Mouse (Mus musculus): Measurements from ENCODE around the gene Fam20a.

Gene Fam20a

GRCm38 (mm10) chr11:109715311-109715781 lies 6.7 kb downstream of the Fam20a start:
- no peak for DNase-seq

DNA sequence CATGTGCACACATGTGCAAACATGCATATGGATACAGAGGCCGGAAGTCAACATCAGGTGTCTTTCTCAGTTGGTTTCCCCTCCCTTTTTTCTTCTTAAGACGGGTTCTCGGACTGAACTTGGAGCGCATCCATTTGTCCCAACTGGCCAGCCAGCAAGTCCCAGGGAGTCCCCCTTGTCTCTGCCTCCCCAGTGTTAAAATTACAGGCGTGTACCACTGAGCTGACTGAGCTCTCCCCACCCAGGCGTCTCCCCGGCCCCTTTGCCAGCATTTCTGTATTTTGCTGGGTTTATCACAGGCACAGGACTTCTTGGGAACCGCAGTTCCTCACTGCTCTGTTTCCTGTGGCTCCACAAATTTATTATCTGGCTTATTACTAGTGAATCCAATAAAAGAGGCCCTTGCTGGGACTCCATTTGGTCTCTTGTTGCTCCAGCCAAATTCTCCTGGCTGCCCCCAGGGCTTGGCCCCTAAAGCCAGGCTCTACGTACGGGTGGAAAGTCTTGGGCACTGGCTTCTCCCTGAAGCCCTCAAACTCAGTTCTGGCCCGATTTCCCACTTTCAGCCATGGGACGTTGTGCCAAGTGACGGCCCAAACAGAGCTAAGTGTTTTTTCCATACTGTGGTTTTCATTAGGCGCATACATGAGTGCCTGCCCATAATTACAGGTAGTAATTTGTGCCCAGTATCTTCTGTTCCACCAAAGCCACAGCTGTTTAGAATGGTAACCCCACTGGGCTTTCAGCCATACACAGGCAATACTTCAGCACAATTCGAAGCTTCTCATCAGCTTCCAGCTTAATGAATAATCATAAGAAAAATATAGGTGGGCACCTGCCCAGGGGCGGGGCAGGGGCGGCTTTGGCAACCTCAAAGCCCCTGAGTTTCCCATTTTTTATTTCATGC lies 7.5 kb downstream of the Fam20a start:
- DNase-seq = no peak

- no peak for DNase-seq
Observed at GRCm38 (mm10) chr11:109709501-109709900, 12.6 kb downstream of the Fam20a start.

DNA sequence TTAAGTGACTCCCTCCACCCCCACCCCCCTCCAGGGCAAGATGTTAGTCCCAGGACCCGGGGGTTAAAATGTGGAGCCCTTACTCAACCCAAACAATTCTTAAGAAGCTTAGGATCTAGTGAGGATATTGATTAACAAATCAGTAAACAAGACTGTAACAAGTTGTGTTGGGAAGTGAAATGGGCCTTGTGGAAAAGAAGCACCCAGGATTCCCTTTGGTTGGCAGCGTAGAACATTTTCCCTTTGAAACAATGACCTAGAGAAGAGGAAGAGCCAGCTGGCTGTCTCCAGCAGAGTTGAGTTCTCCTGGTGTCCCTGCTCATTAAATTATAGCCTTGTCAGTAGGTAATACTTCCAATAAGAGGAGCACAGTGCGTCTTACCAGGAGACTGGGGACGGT lies 13.3 kb downstream of the Fam20a start:
- DNase-seq = no peak

GRCm38 (mm10) chr11:109707442-109707841 lies 14.6 kb downstream of the Fam20a start:
- no peak for DNase-seq

DNA sequence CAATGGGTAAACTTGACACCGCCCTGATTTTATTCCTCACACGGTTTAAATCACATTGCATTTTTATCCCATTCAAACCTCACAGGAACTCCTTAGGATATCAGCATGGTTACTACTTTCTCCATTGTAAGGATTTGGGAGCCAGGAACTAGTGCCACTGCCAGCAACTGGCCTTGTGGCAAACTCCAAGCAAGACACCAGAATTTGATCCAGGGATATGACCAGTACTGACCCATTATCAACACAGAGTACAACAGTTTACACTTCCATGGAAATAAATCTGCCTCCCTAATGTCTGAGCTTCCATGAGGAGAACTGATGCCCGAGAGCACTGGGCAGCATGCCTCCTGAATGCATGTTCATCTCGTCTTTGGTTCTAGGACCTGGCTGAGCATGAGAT lies 15.5 kb downstream of the Fam20a start:
- DNase-seq = no peak

GRCm38 (mm10) chr11:109706055-109706412 lies 16.0 kb downstream of the Fam20a start:
- DNase-seq = peak; percentile 31

DNA sequence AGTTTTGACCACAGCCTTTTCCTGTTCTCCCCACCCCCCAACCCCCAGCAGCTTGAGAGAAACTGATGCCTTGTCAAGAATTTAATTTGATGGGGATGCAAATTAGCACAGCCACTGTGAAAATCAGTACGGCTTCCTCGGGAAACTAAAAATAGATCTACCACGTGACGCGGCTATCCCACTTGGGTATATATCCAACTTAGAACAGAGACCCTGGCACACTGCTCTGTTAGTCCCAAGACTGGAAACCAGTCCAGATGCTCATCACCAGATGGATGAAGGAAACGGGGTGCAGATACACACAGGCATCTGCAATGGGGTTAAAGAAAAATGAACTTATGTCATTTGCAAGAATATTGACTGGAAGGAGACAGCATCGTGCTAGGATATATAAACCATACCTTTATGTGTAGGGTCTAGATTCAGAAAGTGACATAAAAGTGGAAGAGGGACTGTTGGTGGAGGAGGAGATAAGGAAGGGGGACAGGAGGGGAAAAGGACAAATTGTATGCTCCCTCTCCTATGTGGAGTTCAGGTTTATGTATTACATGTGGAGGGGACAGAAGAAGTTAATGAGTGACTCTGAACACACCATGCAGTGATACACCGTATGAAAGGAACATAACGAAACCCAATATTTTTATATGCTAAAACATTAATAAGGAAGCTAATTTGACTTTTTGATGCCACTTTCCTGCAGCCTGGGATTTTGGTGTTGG lies 16.6 kb downstream of the Fam20a start:
- no peak for DNase-seq

GRCm38 (mm10) chr11:109704311-109705205 lies 17.5 kb downstream of the Fam20a start:
- no peak for DNase-seq

DNA sequence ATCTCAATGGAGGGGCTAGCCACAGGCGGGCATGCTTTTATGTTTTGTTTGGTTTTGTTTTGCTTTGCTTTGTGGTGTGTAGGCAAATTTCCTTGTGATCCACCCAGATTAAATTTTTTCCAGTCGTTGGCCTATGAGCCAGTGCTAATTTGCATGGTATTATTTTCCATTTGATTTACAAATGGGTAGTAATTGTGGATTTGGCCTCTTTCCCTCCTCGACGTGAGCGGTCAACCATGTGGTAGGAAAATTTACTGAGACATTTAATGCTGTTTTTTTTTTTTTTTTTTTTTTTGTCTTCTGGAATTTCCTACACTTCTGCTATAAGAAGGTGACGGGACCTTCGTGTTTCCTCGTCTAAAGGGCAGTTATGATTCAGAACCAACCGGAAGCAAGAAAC lies 18.2 kb downstream of the Fam20a start:
- DNase-seq = no peak

GRCm38 (mm10) chr11:109702031-109702815 lies 19.9 kb downstream of the Fam20a start:
- DNase-seq = peak; percentile 46

DNA sequence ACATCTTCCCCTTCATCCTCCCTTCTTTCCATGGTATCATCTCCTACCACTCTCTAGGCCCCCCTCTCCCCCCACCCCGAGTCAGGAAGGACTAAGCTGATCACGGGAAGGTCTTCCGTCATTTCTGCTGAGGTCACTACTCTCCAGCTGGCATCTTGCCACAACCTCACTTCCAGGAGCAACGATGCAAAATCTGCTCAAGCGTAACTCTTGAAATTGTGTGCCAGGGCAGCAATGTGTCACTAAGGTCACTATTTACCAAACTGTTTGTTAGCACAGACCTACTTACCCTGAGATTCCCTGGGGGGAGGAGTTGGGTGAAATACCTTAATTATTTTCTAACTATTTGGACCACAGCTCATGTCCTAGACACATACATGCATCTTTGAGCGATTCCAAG lies 21.3 kb downstream of the Fam20a start:
- DNase-seq = peak; percentile 80

DNA sequence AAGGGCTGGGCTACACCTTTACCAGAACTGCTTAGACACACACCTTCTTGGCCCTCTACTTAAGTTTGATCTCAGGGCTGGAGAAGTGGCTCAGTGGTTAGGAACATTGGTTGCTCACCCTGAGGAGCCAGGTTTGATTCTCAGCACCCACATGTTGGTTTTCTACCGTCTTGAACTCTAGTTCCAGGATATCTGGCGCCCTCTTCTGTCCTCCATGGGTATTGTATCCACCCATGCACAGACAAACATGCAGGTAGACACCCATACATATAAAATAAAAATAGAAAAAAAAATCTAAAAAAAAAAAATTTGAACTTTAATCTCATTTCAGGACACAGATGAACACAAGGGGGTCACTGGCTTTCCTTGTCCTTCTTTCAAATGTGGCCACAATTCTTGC lies 22.3 kb downstream of the Fam20a start:
- no peak for DNase-seq

GRCm38 (mm10) chr11:109698740-109699139 lies 23.3 kb downstream of the Fam20a start:
- no peak for DNase-seq

DNA sequence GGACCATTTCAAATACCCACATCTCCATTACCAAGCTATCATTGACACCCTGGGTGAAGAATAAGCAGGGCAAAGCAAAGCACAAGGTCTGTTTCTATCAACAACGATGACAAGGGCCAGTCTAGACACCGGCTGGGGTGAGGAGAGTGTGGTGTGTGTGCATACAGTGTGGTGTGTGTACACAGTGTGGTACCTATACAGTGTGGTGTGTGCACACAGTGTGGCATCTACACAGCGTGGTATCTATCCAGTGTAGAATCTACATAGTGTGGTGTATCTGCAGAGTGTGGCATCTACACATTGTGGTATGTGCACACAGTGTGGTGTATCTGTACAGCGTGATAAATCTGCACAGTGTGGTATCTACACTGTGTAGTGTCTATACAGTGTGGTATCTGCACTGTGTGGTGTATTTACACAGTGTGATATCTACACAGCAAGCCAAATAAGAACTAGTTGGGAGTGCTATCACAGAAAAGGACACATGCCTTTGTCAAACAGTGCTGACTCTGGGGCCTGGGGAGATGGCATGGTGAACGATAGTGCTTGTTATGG lies 24.9 kb downstream of the Fam20a start:
- DNase-seq = no peak

DNA sequence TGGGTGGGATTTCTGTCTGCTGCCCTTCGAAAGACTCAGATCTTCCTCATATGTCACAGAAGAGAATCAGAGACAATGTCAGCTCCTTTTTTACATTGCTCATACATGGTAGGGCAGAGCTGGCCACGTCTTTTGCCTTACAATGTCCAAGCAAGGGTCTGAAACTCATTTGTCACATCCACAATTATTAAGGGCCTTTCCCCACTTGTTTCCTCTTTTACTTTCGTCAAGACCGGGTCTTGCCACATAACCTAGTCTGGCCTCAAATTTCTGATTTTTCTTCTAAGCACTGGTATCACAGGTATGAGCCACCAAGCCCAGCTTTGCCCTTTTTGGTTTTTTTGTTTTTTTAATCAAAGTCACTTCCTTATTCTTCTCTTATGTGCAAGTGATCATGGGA lies 25.6 kb downstream of the Fam20a start:
- DNase-seq = no peak

DNA sequence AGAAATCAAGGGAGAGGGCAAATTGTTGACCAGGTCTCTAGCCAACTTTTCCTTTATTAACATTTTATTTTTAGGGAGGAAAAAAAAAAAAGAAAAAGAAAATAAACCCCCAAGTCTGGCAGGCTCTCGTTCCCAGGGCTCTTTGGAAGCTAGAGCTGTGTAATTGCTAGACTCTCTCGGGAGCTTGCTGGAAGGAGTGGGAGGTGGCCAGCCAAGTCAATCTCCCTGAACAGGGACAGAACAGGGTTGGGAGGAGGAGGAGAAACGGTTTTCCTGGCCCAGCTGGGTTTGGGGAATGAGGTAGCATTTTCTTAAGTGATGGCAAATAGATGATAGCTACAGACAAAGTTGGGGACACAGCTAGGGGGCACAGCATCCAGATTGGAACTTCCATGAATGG lies 29.3 kb downstream of the Fam20a start:
- no peak for DNase-seq

DNA sequence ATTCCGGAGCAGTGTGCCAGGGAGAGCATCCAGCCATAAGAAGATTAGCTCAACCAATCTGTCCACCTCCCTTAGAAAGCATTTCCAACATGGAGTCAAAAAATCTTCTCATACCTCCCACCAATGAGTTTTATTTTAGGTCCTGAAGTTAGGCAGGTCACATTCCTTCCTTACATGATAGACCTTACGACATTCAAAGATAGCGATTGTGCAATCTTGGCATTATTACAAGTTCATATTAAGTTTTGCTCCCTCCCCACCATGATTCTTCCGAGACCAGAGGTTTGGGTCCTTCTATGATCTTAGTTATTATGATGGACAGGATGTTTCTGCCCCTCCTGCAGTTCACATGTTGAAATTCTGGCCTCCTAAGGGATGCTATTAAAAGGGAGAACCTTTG lies 32.5 kb downstream of the Fam20a start:
- no peak for DNase-seq

DNA sequence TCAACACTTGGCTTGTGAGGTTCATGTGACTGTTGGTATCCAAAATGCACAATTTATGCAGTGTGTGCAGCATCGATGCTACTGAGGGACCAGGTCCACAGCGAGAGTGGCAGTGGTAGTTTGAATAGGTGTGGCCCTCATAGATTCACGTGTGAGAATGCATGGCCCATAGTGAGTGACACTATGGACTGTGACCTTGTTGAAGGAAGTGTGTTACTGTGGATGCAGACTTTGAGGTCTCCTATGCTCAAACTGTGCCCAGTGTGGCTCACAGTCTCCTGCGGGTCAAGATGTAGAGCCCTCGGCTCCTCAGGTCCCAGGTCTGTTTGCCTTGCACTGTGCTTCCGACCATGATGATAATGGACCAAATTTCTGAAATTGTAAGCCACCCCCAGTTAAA lies 39.9 kb downstream of the Fam20a start:
- DNase-seq = no peak

DNA sequence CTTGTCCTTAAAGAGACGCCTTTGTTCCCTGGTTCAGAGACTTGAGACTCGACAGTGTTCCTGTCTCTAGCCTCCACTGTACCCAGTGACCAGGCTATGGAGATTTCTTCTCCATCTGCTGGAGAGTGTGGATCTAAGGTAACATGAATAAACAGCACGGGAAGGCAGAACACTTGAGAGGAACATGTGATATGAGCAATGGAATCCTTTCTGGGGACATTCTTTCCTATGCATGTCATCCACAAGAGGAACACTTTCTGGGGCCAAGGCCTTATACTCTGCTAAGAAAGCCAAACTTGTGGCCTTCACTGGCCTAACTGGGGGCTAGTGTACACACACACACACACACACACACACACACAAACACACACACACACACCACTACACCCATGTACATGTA lies 40.5 kb downstream of the Fam20a start:
- no peak for DNase-seq

DNA sequence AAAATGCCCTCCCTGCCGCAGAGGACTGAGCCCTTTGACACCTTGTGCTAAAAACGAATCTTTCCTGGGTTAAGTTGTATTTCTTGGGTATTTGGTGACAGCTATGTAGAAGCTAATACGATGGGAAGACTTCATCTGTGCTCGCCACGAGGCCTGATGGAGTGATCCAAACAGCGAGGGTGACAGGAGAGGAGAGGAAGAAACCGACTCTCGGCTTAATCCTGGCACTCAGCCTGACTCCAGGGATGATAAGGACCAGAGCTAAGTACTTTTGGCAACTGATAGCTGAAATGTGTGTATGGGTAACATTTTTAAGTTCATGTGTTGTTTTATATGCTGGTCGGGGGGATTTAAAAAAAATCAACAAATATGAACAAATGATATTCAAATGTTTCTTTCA lies 41.1 kb downstream of the Fam20a start:
- DNase-seq = no peak

GRCm38 (mm10) chr11:109678291-109678690 lies 43.8 kb downstream of the Fam20a start:
- no peak for DNase-seq
